Mouse (Mus musculus): ENCODE results near the gene Ctrb1.

Gene Ctrb1

DNA sequence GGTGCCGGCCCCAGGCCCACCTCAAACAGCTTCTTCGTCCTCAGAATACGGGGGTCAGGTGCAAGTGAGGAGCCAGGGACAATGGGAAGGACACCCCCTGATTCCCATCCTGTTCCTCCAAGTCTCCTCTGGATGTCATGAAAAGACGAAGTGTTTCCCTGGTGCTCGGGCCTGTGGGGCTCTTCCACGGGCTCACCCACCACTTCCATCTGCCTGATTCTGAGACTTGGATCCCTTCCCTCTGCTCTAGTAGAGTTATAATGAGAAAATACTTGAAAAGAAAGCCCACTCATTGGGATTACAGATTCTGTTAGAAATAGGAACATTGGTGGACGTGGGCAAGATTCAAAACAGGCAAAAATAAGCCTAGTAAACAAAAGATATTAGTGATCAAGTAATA is 12.0 kb downstream of the Ctrb1 start:
- DNase-seq = no peak

DNA sequence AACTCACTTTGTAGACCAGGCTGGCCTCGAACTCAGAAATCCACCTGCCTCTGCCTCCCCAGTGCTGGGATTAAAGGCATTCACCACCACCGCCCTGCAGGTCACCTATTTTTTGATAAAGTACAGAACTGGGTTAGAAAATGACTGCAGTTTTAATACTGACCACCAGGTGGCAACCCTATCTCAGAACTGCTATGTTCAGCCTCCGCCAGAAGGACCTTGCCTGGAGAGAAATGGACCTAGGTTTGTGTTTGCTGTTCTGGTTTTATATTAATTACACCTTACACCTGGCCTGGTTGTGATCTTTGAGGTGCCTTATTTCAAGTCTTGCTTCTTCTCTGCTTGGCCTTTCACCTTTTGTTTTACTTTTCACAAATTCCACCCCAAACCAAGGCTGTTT is 12.7 kb downstream of the Ctrb1 start:
- peak; percentile 59 for DNase-seq

DNA sequence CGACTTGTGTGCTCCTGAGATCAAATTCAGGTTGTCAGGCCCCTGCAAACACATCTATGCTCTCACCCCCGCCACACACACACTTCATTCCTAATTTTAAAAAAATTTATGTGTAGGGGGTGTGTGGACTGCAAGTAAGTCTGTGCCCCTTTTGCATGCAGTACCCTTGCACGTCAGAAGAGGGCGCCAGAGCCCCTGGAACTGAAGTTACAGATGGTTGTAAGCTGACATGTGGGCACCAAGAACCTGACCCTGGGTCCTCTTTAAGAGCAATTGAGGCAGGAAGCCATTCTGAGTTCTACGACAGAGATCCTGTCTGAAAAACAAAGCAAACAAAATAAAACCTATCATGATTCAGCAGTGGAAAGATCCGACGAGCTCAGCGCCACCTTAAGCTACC is 14.6 kb downstream of the Ctrb1 start:
- DNase-seq = peak; percentile 50

DNA sequence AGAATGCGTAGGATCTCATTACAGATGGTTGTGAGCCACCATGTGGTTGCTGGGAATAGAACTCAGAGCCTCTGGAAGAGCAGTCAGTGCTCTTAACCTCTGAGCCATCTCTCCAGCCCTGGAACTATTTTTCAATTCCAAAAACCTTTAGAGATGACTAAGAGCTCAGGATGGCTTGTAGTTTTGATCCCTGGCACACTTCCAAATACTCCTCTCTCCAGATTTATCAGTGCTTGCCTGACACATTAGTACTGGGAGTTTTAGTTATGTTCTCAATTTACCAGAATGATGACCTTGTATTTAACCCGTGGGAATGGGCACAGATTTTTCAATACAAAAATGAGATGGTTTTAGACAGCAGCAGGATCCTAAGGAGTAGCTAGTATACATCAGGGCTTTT is 24.1 kb downstream of the Ctrb1 start:
- no peak for DNase-seq

DNA sequence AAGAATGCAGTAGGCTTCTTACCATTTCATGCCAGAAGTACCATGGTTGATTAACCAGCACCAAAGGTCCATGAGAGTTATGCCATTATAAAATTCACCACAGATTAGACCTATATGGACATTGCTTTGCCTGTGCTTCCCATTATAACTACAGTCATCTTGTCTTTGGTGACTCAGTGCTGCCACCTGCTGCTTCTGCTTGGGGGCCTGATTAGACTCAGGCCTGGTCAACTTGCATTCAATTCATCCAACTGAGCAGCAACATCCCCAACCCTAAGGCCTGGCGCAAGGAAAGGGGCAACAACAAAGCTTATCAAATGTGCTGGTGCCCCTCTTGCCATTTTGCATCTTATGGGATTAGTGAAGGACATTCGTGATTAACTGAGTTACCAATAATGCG is 28.3 kb downstream of the Ctrb1 start:
- peak; percentile 64 for DNase-seq

DNA sequence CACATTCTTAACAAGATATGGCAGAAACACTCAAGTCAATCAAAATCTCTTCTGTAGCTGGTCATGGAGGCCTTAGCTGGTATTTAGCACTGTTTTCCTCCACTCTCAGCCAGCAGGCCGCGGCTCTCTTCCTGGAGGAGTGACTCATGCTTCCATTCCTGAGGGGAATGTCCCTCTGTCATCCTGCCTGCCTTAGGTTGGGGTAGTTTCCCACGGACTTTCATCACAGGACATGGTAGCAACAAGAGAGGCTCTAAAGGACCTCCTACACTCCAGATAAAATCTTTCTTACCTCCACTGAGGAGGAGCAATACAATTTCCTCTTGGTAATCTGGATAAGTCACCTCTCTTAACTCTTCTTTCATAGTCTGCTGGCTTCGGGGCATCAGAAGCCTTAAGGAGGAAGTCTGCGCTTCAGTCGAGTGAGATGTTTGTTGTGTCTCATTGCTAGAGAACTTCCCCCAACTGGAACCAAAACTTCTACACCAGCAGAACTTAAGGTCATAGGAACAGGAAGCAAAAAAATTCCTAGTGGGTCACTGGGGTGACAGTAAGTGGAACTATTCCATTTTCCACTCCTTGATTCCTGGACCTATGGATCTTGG is 31.9 kb downstream of the Ctrb1 start:
- no peak for DNase-seq

DNA sequence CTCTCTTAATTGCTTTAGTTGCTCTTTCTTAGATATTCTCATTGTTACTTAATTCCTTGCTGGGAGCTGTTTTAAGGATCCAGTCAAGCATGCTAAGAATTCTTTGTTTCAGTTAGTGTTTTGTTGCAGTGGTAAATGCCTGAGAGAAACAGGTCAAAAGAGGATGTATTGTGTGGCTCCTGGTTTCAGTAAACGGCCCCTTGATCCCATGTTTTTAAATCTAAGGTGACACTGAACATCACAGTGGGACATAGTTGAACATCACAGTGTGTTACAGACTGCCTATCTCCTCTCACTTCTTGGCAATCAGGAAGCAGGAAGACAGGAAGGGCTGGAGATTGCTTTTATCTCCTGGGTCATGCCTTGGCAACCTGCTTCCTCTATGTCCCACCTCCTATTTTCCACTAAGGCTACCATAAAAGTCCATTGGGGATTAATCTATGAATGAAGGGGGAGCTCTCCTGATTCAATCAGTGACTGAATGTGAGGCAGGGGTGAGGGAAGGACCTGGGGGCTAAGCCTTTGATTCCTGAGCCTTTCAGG is 33.4 kb downstream of the Ctrb1 start:
- no peak for DNase-seq

DNA sequence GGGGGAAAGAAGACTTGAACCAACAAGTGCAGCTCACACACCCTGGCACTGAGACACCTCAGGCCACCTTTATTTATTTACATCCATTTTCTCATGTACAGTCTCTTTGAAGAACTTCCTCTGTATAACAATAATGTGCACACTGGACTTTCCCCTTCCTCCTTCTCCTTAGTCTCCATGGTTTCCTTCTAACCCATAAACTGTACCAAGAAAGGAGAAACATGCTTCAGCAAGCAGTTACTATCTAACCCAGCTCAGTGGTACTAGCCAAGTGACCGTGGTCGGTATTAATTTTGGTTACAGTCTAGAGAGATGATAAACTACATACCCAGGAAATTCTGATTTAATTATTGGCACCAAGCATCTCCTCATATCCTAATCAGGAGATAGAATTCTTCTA is 37.3 kb downstream of the Ctrb1 start:
- DNase-seq = no peak

DNA sequence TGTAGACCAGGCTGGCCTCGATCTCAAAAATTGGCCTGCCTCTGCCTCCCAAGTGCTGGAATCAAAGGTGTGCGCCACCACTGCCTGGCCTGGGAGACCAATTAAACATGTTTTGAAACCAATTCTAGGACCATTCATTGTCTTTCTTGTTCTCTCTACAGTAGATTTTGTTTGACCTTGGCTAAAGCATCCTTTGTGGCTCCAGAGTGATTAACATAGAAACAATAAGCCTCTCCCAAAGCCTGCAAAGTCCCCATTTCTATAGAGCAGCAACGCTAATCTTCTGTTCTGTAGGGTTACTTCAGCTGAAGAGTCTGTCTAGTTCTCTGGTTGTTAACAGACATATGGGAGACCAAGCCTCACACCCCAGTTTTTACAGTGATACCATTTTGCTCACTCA is 40.2 kb downstream of the Ctrb1 start:
- no peak for DNase-seq

DNA sequence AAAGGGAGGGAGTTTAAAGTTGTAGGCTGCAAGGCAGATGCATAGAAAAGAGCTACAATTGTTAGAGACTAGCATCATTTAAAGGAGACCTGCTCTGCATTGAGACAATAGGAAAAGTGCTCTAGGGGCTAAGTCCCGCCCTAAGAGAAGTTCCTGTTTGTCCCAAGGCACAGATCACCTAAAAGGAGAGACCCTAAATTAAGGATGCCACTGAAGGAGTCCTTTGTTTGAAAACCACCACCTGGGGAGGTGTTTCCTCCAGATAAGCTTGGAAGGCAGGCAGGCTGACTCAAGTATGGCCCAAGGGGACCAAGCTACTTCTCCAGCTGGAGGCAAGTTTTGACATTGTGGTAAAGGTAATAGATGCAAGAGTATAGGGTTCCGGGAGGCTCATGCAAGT is 42.0 kb downstream of the Ctrb1 start:
- no peak for DNase-seq

DNA sequence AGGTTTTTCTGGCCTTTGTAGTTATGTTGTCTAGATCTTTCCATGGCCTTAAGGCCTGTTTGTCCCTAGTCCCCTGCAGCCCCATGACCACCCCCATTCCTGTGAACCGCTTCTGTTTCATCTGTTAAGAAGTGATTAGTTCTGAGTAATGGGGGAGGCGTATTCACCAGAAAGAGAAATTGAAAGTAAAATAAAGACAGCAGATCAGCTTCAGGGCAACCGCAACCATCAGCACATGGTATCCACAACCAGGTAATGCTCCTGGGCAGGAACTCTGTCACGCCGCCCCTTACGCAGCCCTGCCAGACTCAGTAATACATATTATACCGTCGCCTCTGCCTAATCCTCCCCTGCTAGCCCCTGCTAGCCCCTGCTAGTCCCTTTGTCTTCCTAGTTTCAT is 45.1 kb downstream of the Ctrb1 start:
- DNase-seq = no peak

DNA sequence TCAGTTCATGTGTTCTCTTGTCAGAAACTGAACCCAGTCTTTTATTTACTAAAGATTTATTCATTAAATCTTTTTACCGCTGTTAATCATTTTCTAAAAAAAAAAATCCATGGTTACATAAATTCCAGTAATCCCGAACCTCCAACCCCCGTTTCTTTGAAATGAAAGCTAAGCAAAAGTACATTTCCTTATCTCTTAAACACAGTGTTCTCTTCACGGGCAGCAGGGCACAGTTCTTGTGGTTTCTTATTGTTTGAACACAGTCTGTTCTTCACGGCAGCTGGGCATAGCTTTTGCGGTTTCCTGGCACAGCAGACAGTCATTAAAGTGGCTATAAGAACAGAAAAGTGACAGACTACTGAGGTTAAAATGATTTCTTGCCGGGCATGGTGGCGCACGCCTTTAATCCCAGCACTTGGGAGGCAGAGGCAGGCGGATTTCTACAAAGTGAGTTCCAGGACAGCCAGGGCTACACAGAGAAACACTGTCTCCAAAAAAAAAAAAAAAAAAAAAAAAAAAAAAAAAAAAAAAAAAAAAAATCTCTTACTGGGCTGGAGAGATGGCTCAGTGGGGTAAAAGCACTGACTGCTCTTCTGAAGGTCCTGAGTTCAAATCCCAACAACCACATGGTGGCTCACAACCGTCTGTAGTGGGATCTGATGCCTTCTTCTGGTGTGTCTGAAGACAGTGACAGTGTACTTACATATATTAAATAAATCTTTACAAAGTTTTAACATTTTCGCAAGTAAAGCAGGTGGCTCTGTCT is 46.3 kb downstream of the Ctrb1 start:
- peak; percentile 62 for DNase-seq

DNA sequence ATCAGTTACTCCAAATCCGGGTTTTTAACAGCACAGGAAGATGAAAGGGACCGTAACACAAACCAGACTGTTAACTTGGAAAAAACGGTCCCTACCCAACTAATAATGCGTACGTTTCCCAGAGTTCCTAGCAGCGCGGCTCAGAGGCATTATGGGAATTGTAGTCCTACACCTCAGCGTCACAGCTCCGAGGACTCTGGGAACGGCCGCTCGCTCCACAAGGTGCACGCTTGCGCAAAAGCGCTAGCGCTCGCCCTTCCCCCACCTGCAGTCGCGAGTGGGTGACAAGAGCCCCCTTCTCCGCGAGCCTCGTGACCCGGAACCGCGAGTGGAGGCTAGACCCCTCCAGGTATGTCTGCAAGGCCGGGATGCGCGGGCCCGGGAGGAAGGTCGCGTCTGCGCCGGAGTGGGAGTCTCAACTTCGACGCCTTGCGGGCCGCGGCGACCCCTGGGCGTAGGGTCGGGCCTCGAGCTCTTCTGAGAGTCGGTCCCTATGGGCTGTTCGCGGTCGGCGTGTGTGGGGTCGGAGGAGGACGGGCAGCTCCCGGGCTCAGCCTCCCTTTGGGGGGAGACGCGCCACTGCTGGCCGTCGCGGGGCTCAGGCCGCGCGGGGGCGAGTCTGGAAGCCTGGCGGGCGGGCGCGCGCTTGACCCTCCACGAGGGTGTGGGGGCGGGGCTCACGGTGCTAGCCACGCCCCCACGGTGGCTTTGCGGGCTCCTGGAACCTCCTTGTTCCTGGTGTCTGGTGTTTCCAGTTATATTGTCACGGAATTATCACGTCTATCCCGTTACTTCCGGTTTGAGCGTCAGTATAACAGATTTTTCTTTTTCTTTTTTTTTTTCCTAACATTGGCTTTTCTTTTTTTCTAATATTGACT is 47.3 kb downstream of the Ctrb1 start, which contains the start of gene Zfp1:
Gene Zfp1 (plus strand): TSS at position 138 of the 878 bp plus-strand sequence.
- peak; percentile 96 for DNase-seq

DNA sequence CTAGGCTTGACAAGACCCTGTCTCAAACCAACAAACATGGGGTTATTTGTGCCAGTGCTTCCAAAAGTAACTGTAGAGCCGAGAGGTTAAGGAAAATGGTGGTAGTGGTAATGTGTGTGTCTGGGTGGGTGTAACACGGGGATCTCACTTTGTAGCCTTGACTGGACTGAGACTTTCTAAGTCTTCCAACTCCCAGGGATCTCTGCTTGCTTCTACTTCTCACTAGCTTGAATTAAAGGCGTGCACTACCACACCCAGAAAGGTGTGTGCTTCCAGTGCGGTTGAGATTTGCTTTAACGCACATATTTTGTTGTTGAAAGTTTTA is 47.9 kb downstream of the Ctrb1 start:
- no peak for DNase-seq

DNA sequence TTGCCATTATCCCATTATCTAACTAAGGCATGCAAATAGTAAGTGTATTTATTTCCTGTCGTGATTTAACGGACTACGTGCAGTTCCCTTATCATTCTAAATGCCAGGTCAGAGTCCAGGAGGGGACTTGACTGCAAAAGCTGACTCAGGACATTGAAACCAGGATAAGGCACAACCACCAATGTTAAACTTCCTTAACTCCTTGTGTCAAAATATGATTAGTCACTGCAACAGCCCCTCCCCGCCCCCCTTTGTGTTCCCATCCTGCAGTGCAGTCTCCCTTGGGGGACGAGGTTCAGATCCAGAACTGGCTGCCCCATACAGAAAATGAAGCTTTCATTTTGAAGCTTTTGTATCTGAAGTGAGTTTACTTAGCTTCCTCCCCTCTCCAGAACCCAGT is 48.3 kb downstream of the Ctrb1 start:
- DNase-seq = peak; percentile 33

DNA sequence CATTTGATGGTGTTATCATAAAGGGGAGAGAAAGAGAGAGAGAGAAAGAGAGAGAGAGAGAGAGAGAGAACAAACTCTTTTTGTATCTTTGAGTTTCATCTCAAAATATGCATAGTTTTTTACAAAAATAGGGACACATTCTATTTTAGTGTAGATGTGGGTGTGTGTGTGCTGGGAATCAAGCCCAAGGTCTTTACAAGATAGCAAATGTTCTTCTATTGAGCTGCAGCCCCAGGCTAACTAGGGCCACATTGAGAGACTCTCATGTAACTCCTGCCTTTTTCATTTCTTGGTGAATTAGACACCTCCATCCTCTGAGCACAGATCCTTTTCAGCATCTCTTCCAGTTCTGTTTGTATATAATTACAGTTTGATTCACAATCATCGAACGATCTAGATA is 49.7 kb downstream of the Ctrb1 start:
- no peak for DNase-seq

DNA sequence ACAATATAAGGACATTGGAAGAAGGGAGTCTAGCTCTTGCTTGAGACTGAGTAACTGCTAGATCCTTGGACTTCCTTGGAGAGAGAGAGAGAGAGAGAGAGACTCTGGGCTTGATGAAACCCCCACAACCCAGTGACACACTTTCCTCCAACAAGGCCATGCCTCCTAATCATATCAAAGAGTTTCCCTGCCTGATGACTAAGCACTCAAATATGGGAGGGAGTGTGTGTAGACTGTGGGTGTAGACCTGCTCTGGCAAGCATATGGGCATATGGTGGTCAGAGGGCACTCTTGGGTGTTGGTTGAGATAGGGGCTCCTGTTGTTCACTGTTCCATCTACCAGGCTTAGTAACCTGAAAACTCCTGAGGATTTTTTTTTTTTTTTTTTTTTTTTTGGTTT is 52.7 kb downstream of the Ctrb1 start:
- DNase-seq = no peak

All from thymus, postnatal 14 days (tissue).